Mouse (Mus musculus) heart, embryonic 16.5 days (tissue): Measurements from ENCODE around the gene Slc23a3. TPM values are rescaled to one million over a fixed set of nuclear protein-coding genes. Genes with fewer than 3 reads are reported as not detected.

Experiments
- ATAC-seq: fragments of 200-750 bp; cut with Nextera tagmentation; replicated peaks from 2 replicates; pipeline ENCODE4 v1.8.0; 2017; ENCODE audit warnings: moderate number of reproducible peaks; ENCODE audit not compliant: insufficient read depth, low FRiP score; ENCODE audit errors: extremely low read depth
- H3K27ac ChIP-seq: fragments of 300-500 bp; sonication (generic); 2 replicates; pipeline ENCODE4 v1.5.1; 2014; ENCODE audit warnings: mild to moderate bottlenecking, low read length, control low read depth, moderate library complexity
- H3K27me3 ChIP-seq: fragments of 300-500 bp; sonication (generic); 2 replicates; pipeline ENCODE4 v1.6.1; 2014; ENCODE audit warnings: low read length, mixed read lengths; ENCODE audit not compliant: control insufficient read depth, insufficient read depth
- H3K36me3 ChIP-seq: fragments of 300-500 bp; sonication (generic); 2 replicates; pipeline ENCODE4 v1.6.1; 2014; ENCODE audit not compliant: control insufficient read depth, insufficient read depth
- H3K4me1 ChIP-seq: fragments of 300-500 bp; sonication (generic); 2 replicates; pipeline ENCODE4 v1.6.1; 2014; ENCODE audit warnings: low read length, mixed read lengths; ENCODE audit not compliant: control insufficient read depth, insufficient read depth
- H3K4me2 ChIP-seq: fragments of 300-500 bp; sonication (generic); 2 replicates; pipeline ENCODE4 v1.6.1; 2014; ENCODE audit warnings: low read depth, mild to moderate bottlenecking, control low read depth, low read length
- H3K4me3 ChIP-seq: fragments of 300-500 bp; sonication (generic); 2 replicates; pipeline ENCODE4 v1.5.1; 2014; ENCODE audit warnings: mild to moderate bottlenecking, control low read depth, low read length
- H3K9ac ChIP-seq: fragments of 300-500 bp; sonication (generic); 2 replicates; pipeline ENCODE4 v1.6.1; 2014; ENCODE audit warnings: low read length, control low read depth
- H3K9me3 ChIP-seq: fragments of 300-500 bp; sonication (generic); replicated peaks from 2 replicates; pipeline ENCODE4 v1.6.1; 2016; ENCODE audit warnings: low read length; ENCODE audit not compliant: control insufficient read depth
- WGBS: fragments of 180-500 bp; shearing (Covaris S2); extraction: QIAGEN DNeasy Blood & Tissue Kit; methylation state at CpG from one replicate; pipeline ENCODE4 v1.1.7; 2014; 5-methylcytosine and 5-hydroxymethylcytosine counted together
- polyA plus RNA-seq: library from polyadenylated mRNA; unstranded; fragments of >200 nt; fragmentation: Nextera tagmentation; extraction: Ambion mirVana; gene quantifications from 2 replicates; pipeline ENCODE4 v1.2.1, GENCODE M21; 2015

The Slc23a3 gene
- polyA plus RNA-seq, 1 experiment from 2014 or later, result 1.1 TPM

DNA sequence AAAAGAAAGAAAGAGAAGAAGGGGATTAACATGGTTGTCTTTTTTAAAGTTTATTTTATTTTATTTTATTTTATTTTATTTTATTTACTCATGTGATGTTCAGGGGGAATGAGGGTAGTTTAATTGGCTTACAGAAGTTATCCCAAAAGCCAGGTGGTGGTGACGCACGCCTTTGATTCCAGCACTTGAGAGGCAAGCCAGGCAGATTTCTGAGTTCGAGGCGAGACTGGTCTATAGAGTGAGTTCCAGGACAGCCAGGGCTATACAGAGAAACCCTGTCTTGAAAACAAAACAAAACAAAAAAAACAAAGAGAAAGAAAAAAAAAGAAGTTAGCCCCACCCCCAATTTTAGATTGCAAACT, 26.5 kb upstream of the Slc23a3 start:
- Histone ChIP-seq H3K4me2 (no peak overlapping the region), H3K27me3 (no peaks in the 10 kb centered on the region), H3K4me3 (no peak overlapping the region), H3K36me3 (no peaks in the 10 kb centered on the region), H3K9me3 (no peaks in the 10 kb centered on the region), H3K4me1 (no peaks in the 10 kb centered on the region), H3K9ac (no peak overlapping the region), H3K27ac (no peak overlapping the region)
- 65% methylated on average over 4 of the region's 4 CpGs for WGBS
- ATAC-seq, result no peak

DNA sequence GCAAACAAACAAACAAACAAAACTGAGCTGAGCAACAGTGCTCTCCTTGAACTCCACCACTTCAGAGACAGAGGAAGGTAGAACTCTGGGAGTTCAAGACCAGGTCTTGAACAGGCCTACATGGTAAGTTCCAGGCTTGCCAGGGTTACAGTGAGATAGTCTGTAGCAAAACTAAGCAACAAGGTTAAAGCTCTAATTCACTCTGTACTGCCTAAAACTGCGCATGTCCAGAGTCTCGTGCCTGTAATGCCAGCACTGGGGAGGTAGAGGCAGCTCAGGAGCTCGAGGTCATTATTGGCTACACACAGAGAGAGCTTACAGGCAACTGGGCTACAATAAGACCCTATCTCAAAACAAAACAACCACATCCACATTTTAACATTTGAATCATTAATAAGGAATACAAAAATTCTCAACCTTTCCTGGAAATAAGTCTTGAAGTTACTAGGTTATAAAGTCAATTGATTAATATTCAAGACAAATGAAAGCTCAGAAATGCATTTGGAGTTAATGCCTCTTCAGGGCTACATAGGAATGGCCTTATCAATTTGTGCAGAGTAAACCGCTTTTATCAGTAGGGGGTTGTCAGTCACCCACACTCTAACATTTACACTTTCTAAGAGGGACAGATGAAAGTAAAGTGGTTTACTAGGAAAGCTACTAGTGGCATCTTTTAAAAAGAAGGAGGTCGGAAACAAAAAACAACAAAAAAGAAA, 26.0 kb upstream of the Slc23a3 start:
- H3K27me3 ChIP-seq, result no peaks in the 10 kb centered on the region
- WGBS, result 48% methylated on average over 5 of the region's 5 CpGs

DNA sequence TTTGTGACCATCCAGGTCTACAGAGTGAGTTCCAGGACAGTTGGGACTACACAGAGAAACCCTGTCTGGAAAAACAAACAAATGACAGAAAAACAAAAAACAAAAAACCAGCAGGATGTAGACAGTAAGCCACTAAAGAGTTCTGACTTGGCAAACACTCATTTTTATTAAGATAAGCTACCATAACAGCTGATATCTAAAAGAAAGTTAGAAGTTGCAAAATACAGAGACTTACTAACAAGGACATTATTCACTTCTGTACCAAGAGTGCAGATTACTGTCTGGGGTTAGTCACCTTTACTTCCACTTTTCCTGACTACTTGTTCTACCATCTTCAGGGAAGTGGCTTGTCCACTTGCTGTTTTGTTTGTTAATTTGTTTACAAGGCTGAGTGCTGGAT, 25.3 kb upstream of the Slc23a3 start:
- Histone ChIP-seq H3K4me3 (no peak overlapping the region), H3K27me3 (no peaks in the 10 kb centered on the region), H3K4me2 (no peak overlapping the region), H3K9me3 (no peaks in the 10 kb centered on the region), H3K9ac (no peak overlapping the region), H3K4me1 (no peaks in the 10 kb centered on the region), H3K27ac (no peak overlapping the region), H3K36me3 (no peaks in the 10 kb centered on the region)
- ATAC-seq, result no peak

More for the DNA sequence above, 26.0 kb upstream of the Slc23a3 start:
- Histone ChIP-seq H3K9ac (no peak overlapping the region), H3K4me3 (no peak overlapping the region), H3K27ac (no peak overlapping the region), H3K9me3 (no peaks in the 10 kb centered on the region), H3K4me1 (no peaks in the 10 kb centered on the region), H3K36me3 (no peaks in the 10 kb centered on the region), H3K4me2 (no peak overlapping the region)
- no peak for ATAC-seq

DNA sequence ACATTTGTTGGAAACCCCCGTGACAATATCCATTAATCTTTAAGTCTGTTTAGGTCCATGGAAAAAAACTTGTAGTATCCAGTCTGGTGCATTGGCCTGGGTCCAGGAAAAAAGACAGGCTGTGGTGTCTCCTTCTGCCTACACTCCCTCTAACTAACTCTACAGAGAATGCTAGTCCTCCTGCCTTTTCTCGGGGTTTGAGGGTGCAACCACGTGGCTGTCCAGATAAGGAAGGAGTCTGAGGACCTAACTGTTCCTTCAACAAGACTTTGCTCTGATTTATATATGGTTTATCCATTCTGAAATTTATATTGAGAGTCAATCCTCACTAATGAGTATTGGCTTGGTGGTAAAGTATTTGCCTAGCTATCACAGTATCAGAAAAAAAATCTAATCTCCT, 22.1 kb upstream of the Slc23a3 start:
- Histone ChIP-seq H3K9ac (no peak overlapping the region), H3K4me3 (no peak overlapping the region), H3K9me3 (no peaks in the 10 kb centered on the region), H3K36me3 (no peaks in the 10 kb centered on the region), H3K27me3 (no peaks in the 10 kb centered on the region), H3K4me1 (no peaks in the 10 kb centered on the region), H3K4me2 (no peak overlapping the region), H3K27ac (no peak overlapping the region)
- ATAC-seq, result no peak
- WGBS, result 31% methylated on average over 3 of the region's 3 CpGs

DNA sequence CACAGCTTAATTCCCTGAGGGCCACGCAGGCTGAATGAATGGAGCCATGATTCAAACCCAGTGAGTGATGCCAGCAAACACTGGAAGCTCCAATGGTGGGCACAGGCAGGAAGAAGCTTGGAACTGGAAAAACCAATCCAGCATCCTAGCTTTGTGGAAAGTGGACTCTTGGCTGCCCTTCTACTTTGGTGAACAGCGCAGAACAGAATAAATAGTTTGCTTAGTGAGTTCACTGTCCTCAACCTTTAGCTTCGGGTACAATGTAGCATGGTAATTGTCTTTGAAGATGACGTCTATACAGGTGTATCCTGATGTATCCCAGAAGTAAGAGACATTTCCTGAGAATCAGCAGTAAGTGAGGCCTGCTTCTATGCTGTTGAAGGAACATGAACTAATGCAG, 15.0 kb upstream of the Slc23a3 start:
- no peak for ATAC-seq
- H3K4me1 ChIP-seq, result peaks cover 2% of the 10 kb centered on the region; the same call in 1 of the 2 replicates
- H3K27me3 ChIP-seq, result no peaks in the 10 kb centered on the region
- 88% methylated on average over 4 of the region's 4 CpGs for WGBS
- H3K36me3 ChIP-seq, result peaks cover 43% of the 10 kb centered on the region
- no peak overlapping the region for H3K4me2 ChIP-seq
- H3K27ac ChIP-seq, result no peak overlapping the region
- no peak overlapping the region for H3K4me3 ChIP-seq
- H3K9me3 ChIP-seq, result no peaks in the 10 kb centered on the region
- H3K9ac ChIP-seq, result no peak overlapping the region

DNA sequence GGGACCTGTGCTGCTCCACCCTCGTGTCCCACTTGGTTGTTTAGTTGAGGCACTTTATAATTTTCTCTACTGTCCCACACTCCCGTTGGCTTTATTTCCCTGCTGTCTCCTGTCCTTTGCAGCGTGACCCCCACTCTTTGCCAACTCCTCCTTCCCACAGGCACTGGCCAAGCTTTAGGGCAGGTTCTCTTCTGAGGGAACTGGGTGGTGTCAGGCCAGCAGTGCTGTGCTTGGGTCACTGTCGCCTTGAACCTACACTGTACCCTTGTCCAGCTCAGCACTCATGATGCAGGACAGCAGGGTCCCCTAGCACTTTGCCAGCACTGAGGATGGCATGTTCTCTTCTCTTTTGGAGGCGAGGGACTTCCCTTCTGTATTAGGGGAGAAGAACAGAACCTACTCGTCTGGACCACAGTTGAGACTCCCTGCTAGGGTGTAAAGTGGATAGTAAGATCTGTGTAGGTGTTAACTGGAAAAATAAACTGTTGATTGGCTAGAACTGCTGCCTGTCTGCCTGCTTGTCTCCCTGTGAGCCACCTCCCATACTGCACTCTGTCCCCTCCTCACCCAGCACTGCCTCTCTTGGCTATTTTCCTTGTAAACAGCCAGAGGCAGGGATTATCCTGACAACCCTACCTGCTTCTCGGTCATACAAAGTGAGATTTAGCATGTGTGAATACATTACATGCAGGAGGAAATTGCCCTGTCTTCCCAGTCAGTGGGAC, 13.9 kb upstream of the Slc23a3 start:
- no peak overlapping the region for H3K9ac ChIP-seq
- H3K4me1 ChIP-seq, result peaks cover 8% of the 10 kb centered on the region; the same call in 1 of the 2 replicates
- H3K27me3 ChIP-seq, result no peaks in the 10 kb centered on the region
- no peak overlapping the region for H3K27ac ChIP-seq
- ATAC-seq, result no peak
- 73% methylated on average over 7 of the region's 7 CpGs for WGBS
- no peak overlapping the region for H3K4me2 ChIP-seq
- H3K36me3 ChIP-seq, result peaks cover 43% of the 10 kb centered on the region
- H3K4me3 ChIP-seq, result no peak overlapping the region
- no peaks in the 10 kb centered on the region for H3K9me3 ChIP-seq

DNA sequence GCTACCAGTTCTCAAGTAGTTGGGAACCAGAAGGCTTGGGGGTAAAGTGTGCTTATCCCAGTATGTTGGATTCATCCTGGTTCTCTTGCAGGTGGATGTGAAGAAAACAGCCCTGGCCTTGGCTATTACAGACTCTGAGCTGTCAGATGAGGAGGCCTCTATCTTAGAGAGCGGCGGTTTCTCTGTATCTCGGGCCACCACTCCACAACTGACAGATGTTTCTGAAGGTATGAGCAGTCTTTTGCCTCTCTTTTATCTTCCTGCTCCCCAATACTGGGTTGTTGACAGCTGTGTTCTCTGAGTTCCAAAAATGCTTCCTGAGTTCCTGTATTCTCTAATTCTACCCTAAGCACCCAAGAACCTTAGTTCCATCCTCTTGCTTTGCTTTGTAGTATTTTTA, 11.9 kb upstream of the Slc23a3 start:
- 94% methylated on average over 3 of the region's 3 CpGs for WGBS
- Histone ChIP-seq H3K4me1 (peaks cover 13% of the 10 kb centered on the region), H3K9me3 (no peaks in the 10 kb centered on the region), H3K4me2 (no peak overlapping the region), H3K27me3 (no peaks in the 10 kb centered on the region), H3K4me3 (no peak overlapping the region), H3K9ac (no peak overlapping the region), H3K36me3 (peaks cover 43% of the 10 kb centered on the region), H3K27ac (no peak overlapping the region)
- no peak for ATAC-seq

DNA sequence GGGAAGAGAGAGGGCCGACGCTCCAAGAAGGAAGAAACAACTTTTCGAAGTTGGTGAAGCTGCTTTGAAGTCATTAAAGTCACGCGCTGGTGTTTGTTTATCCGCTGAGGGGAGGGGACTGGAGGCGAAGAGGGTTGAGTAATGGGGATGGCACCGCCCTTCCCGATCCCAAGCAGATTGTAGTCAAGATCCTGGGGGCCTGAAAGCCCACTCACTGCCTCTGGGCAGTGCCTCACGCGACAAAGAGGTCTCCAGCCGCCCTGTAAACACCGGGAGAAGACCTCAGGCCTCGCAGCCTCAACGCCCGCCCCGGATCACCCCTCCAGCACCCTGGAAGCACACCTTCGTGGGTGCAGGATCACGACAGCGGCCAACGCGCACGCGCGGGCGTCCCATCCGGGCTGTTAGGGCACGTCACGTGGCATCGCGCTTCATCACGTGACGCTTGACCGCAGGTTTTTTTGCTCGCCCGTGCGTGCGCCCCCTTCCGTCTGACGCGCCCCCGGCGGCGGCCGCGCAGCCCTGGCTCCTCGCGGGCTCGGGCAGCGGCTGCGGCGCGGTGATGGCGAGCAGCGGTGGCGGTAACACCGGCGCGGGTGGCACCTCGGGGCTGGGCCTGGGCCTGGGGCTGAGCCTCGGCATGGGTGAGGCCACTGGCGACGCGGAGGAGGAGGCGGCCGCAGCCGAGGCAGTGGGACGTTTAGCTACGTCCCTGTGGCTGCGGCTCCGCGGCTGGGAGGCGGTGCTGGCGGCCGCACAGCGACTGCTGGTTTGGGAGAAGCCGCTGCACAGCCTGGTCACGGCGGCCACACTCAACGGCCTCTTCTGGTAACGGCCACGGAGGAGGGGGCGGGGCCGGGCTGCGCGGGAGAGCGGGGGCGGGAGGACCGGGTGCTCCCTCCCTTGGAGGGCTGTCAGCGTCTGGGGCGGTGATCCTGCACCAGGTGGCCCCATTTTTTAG, 8.9 kb upstream of the Slc23a3 start, which contains the start of the genes Cnppd1 and Retreg2:
Gene Cnppd1, minus strand, starts transcription at position 411 of the 961 bp plus-strand sequence.
Gene Retreg2, plus strand, starts transcription at position 478 of the 961 bp plus-strand sequence.
- Histone ChIP-seq H3K36me3 (peaks cover 50% of the 10 kb centered on the region), H3K4me1 (peaks cover 17% of the 10 kb centered on the region), H3K9ac (peak within 1 kb of the TSS; percentile 77), H3K9me3 (no peaks in the 10 kb centered on the region), H3K27ac (peak within 1 kb of the TSS; percentile 81), H3K27me3 (no peaks in the 10 kb centered on the region), H3K4me3 (peak within 1 kb of the TSS; percentile 59), H3K4me2 (peak within 1 kb of the TSS; percentile 94)
- WGBS, result under 1% methylated on average over 90 of the region's 91 CpGs
- ATAC-seq, result peak; percentile 89
